Mouse (Mus musculus): ENCODE results near the gene Hoxb7. TPM values are rescaled to one million over a fixed set of nuclear protein-coding genes. Genes with fewer than 3 reads are reported as not detected.

Gene Hoxb7
- polyA plus RNA-seq (2015; fragmentation: Nextera tagmentation; extraction: Ambion mirVana) = 2.5 and 3.0 TPM in 2 replicates

DNA sequence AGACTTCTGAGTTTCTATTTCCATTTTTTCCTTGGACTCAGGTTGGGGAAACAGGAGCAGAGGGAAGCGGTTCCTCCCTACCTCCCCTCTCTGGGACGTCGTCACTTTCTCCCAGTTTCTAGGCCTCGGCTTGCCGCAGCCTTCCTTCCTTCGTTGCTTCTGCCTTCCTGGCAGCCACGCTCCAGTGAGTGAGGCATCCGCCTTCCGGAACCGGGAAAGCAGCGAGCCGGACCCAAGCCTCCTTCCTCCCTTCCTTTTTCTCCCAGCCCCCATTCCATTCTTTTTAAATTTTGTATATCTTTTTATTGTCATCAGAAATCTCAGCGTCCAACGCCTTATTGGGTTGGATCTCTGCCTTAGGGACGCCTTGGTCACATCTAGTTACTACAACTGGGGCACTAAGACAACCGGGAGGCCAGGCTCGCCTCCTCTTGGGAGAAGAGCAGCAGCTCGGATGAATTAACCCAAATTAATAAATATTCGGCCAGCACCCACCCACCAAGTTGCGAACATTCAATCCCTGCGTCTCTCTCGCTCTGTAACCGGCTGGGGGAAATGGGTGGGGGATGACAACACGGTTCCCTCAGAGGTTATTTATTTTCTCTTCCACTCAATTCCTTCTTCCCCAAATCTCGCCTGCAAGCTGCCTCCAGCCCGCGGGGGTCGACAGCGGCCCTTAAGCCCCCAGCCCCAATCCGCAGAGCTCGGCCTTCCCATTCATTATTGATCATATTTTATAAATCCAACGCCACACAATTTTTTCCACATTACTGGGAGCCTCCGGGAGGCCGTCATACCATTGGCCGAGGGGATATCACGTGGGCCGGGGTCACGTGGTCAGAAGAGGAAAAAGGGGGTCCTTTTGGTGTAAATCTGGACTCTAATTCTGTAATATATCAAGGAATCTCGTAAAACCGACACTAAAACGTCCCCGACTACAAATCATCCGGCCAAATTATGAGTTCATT is at the start of gene Hoxb7:
Hoxb7 (plus strand) TSS at position 853 of the 968 bp plus-strand sequence.
- H3K9me3 ChIP-seq = no peaks in the 10 kb centered on the region
- ATAC-seq (ENCODE audit: borderline replicate concordance, extremely low read depth, low FRiP score, low TSS enrichment) = no peak
- peak within 1 kb of the TSS; percentile 67 for H3K4me2 ChIP-seq
- H3K9ac ChIP-seq = peak within 1 kb of the TSS; percentile 58
- peaks cover 93% of the 10 kb centered on the region for H3K27me3 ChIP-seq
- no peaks in the 10 kb centered on the region for H3K36me3 ChIP-seq
- 1% methylated on average over 41 of the region's 43 CpGs for WGBS
- peaks cover 22% of the 10 kb centered on the region for H3K4me1 ChIP-seq
- H3K4me3 ChIP-seq = peak within 1 kb of the TSS; percentile 41
- peak within 1 kb of the TSS; percentile 84 for H3K27ac ChIP-seq

DNA sequence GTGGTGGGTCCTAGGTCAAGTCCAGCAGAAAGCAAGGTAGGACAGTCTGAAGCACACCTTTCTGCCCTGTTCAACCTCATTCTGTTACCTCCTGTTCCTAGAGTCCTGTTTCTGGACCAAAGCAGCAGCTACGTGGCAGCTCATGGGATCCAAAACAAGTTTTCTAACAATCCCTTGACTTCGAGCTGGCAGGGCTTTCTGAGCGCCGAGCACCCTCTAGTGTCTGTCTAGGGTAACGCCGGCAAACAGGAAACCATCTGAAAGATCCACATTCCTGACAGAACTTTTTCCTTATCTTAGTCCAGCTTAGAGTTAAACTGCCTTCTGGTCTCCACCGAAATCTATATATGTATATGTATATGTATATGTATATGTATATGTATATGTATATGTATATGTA is 46.2 kb upstream of the Hoxb7 start:
- Histone ChIP-seq H3K4me3 (no peak overlapping the region), H3K27me3 (peaks cover 57% of the 10 kb centered on the region), H3K4me1 (no peaks in the 10 kb centered on the region), H3K36me3 (no peaks in the 10 kb centered on the region), H3K9me3 (no peaks in the 10 kb centered on the region), H3K27ac (no peak overlapping the region), H3K9ac (no peak overlapping the region), H3K4me2 (no peak overlapping the region)
- WGBS = 1% methylated on average over 7 of the region's 7 CpGs
- no peak for ATAC-seq (ENCODE audit: borderline replicate concordance, extremely low read depth, low FRiP score, low TSS enrichment)

DNA sequence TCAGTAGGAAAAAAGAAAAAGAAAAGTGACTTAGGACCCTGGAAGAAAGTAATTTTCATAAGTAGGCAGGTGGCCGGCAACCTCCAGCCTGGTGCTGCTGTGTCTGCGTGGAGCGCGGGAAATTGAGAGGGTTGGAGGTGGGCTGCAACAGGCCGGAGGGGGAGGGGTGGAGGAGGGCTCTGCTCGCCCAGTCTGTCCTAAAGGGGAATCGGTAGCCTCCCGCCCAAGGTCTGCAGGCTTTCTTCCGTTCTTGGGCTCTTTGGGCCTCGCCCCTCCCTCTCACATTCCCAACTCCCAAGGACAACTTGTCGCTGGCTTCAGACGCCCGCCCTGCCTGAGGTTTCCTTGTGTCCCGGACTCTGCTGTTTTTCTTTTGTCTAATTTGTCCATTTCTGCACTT is 35.5 kb upstream of the Hoxb7 start:
- Histone ChIP-seq H3K9me3 (no peaks in the 10 kb centered on the region), H3K9ac (no peak overlapping the region), H3K4me3 (peak overlapping the region; percentile 22; the same call in 1 of the 2 replicates), H3K27me3 (peaks cover 98% of the 10 kb centered on the region), H3K4me2 (no peak overlapping the region; the same call in 1 of the 2 replicates), H3K27ac (no peak overlapping the region), H3K4me1 (0 out of 2 replicates have a peak, but pooled peaks cover 8% of the 10 kb centered on the region), H3K36me3 (no peaks in the 10 kb centered on the region)
- ATAC-seq (ENCODE audit: borderline replicate concordance, extremely low read depth, low FRiP score, low TSS enrichment) = no peak
- WGBS = 0% methylated on average over 14 of the region's 14 CpGs

DNA sequence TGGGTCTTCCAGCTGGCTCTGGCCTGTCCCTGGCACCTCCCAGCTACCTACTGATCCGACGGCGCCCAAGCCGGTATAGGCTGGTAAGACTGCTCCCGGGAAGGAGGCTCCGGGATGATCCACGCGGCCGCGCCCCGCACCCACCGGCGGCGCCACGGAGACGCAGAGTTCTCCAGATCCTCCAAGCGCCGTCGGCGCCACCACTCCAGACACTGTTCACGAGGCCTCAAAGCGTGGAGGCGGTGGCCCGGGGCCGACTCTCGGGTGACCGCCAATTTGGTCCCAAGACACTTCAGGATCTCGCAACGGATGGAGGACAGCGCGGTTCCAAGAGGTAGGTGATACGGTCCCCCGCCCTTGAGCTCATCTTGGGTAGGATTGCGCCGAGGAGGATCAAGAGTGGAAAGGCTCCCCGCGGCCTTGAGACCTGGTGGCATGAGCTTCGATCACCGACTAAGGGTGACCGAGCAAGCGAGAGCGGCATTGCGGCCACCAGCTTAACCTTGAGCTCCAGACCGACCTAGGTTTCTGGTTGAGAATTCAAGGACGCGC is 34.9 kb upstream of the Hoxb7 start:
- Histone ChIP-seq H3K9ac (no peak overlapping the region), H3K36me3 (no peaks in the 10 kb centered on the region), H3K27me3 (peaks cover 98% of the 10 kb centered on the region), H3K9me3 (no peaks in the 10 kb centered on the region), H3K4me1 (0 out of 2 replicates have a peak, but pooled peaks cover 8% of the 10 kb centered on the region), H3K4me3 (peak overlapping the region; percentile 22), H3K27ac (no peak overlapping the region), H3K4me2 (peak overlapping the region; percentile 13; the same call in 1 of the 2 replicates)
- no peak for ATAC-seq (ENCODE audit: borderline replicate concordance, extremely low read depth, low FRiP score, low TSS enrichment)
- WGBS = 2% methylated on average over 46 of the region's 46 CpGs

DNA sequence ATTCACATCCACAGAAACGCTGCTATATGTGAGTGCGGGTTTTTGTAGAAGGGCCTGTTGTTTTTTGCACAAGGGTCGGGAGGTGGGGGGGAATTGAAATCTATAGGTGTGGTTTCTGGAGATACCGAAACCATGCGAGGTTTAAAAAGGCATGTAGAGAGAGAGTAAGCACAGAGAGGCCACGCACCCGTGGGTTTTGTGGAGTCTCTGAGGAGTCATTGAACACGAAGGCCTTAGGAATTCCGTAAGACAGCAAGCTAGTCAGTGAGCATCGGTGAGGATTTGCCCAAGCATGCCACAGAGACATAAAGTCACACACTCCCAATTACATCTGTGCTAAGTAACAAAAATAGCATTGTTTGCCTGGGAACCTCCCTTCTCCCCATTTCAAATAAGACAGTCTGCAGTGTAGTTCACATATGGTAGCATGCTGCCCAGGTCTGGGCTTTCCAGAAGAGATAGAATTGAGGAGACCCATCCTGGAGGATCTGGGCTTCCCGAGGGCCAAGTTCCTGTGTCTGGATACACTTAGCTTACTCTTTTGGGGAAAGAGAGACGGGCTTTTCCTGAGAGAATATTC is 33.8 kb upstream of the Hoxb7 start:
- Histone ChIP-seq H3K27ac (no peak overlapping the region), H3K36me3 (no peaks in the 10 kb centered on the region), H3K4me2 (no peak overlapping the region), H3K27me3 (peaks cover 100% of the 10 kb centered on the region), H3K4me3 (peak overlapping the region; percentile 9; the same call in 1 of the 2 replicates), H3K9ac (no peak overlapping the region), H3K4me1 (0 out of 2 replicates have a peak, but pooled peaks cover 8% of the 10 kb centered on the region), H3K9me3 (no peaks in the 10 kb centered on the region)
- ATAC-seq (ENCODE audit: borderline replicate concordance, extremely low read depth, low FRiP score, low TSS enrichment) = no peak
- 4% methylated on average over 12 of the region's 12 CpGs for WGBS

DNA sequence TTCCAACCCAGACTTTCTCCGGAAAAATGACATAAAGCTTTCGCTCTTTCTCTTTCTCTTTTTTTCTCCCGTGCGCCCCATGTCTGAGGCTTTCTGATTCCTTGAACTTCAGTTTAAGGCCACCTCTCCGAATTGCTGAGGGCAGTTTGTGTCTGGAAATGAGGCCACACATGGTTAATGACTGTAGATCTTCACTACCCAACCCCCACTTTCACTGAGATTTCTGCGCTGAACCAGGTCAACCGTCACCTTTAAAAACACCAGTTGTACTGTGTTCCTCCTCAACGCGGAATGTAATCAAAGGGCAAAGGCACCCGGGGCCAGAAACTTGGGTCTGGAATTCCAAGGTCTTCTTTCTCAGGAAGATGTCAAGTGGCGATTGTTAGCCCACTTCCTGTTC is 32.2 kb upstream of the Hoxb7 start:
- Histone ChIP-seq H3K4me2 (no peak overlapping the region), H3K36me3 (no peaks in the 10 kb centered on the region), H3K4me3 (no peak overlapping the region), H3K9ac (no peak overlapping the region), H3K9me3 (no peaks in the 10 kb centered on the region), H3K27ac (no peak overlapping the region), H3K27me3 (peaks cover 100% of the 10 kb centered on the region), H3K4me1 (0 out of 2 replicates have a peak, but pooled peaks cover 8% of the 10 kb centered on the region)
- no peak for ATAC-seq (ENCODE audit: borderline replicate concordance, extremely low read depth, low FRiP score, low TSS enrichment)
- 2% methylated on average over 11 of the region's 11 CpGs for WGBS

DNA sequence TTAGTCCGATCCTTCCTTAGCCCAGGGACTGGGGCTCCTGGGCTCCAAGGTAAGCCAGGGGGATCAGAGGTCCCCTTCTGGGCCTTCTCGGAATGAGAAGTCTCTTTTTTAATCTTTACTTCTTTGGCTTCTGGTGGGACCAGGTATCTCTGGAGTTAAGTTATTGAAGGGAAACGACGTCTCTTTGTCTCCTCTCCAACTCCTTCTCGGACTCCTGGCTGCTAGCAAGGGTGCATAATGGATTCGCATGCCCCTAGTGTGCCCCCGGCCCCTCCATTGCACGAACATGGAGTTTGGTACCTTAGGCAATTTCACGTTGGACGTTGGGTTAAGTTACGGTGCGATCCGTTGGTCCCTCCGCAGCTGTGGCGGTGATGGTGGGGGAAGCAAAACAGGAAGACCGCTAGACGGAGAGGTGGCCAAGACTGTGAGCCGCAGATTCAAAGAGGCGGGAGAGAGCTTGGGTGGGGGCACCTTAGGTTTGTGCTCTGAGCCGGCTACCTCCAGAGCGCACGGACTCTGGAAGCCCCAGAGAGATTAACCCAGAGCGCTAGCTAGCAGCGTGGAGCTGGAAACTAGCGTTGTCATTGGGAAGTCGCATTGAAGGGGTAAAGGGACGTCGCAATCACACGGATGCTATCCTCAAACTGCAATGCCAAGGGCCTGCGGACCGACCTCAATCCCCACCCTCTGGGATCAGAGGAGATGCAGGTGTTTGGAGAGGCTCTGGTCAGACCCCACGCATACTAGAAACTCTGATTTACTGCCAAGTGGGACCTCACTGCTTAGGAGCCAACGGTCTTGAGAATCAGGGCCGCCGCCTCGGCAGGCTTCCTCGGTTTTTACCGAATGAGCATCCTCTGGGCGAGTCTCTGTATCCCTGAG is 31.1 kb upstream of the Hoxb7 start:
- Histone ChIP-seq H3K36me3 (no peaks in the 10 kb centered on the region), H3K4me1 (peaks cover 11% of the 10 kb centered on the region), H3K9me3 (no peaks in the 10 kb centered on the region), H3K9ac (no peak overlapping the region), H3K4me3 (no peak overlapping the region), H3K27me3 (peaks cover 100% of the 10 kb centered on the region), H3K4me2 (0 out of 2 replicates have a peak overlapping the region, but pooled peaks have one; percentile 13), H3K27ac (no peak overlapping the region)
- 3% methylated on average over 39 of the region's 39 CpGs for WGBS
- ATAC-seq (ENCODE audit: borderline replicate concordance, extremely low read depth, low FRiP score, low TSS enrichment) = no peak

DNA sequence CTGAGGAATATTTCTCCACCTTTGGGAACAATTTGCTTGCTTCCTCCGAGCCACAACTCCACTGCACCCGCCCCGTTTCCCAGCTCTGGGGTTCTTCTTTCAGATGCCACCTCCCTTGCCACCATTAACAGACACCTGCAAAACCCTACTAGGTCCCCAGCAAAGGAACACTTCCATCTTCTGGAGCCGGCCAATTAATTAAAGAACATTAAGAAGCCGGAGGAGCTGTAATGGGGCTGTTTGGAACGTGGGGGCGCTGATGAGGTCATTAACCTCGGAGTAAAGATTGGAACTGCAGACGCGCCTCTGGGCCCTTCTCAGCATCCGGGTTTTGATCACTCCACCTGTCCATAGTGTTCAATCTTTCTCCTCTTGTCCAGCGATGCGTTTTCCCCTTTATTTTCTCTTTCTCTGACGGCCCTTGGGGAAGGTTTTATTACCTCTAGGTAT is 30.4 kb upstream of the Hoxb7 start:
- ATAC-seq (ENCODE audit: borderline replicate concordance, extremely low read depth, low FRiP score, low TSS enrichment) = no peak
- no peak overlapping the region for H3K4me2 ChIP-seq
- no peak overlapping the region for H3K9ac ChIP-seq
- no peak overlapping the region for H3K27ac ChIP-seq
- no peak overlapping the region for H3K4me3 ChIP-seq
- H3K36me3 ChIP-seq = no peaks in the 10 kb centered on the region
- H3K27me3 ChIP-seq = peaks cover 100% of the 10 kb centered on the region
- H3K9me3 ChIP-seq = no peaks in the 10 kb centered on the region
- H3K4me1 ChIP-seq = peaks cover 14% of the 10 kb centered on the region
- 3% methylated on average over 14 of the region's 14 CpGs for WGBS

DNA sequence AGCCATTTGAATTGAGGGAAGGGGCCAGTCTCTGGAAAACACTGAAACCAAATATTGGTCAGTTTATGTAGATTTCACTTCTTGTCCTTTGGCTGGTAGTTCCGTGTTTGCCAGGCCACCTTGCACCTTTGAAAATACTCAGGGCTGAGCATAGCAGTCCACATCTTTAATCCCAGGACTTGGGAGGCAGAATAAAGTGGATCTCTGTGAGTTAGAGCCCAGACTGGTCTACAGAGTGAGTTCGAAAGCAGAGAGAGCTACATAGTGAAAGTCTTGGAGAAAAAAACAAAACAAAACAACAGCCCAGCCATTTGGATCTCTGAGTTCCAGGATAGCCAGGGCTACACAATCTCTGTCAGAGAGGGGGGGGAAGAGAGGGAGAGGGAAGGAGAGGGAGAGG is 29.3 kb upstream of the Hoxb7 start:
- H3K27me3 ChIP-seq = peaks cover 100% of the 10 kb centered on the region
- no peak overlapping the region for H3K9ac ChIP-seq
- no peak for ATAC-seq (ENCODE audit: borderline replicate concordance, extremely low read depth, low FRiP score, low TSS enrichment)
- no peak overlapping the region for H3K4me3 ChIP-seq
- 28% methylated on average over 2 of the region's 2 CpGs for WGBS
- no peaks in the 10 kb centered on the region for H3K9me3 ChIP-seq
- no peak overlapping the region for H3K27ac ChIP-seq
- H3K36me3 ChIP-seq = no peaks in the 10 kb centered on the region
- H3K4me2 ChIP-seq = no peak overlapping the region
- peaks cover 15% of the 10 kb centered on the region for H3K4me1 ChIP-seq

DNA sequence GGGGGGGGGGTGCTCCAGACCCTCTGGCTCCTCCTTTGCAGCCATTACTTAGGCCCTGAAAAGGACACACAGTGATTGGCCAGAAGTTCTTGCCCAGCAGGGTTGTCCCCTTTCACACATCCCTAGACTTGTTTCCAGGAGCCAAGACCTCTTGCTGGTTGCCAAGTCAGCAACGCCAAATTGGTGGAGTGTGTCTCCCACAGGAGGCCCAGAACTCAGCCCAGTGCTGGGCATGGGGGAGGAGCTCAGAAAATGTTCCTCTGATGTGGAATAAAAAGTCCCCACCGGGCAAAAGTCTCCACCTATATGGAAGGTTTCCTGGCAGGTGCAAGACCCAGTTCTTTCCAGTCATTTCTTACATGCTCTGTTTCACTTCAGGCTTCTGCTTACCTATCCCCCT is 27.4 kb upstream of the Hoxb7 start:
- WGBS = 6% methylated on average over 2 of the region's 2 CpGs
- H3K4me1 ChIP-seq = peaks cover 15% of the 10 kb centered on the region
- H3K4me2 ChIP-seq = no peak overlapping the region
- no peaks in the 10 kb centered on the region for H3K9me3 ChIP-seq
- no peak overlapping the region for H3K4me3 ChIP-seq
- H3K27me3 ChIP-seq = peaks cover 100% of the 10 kb centered on the region
- H3K9ac ChIP-seq = no peak overlapping the region
- no peaks in the 10 kb centered on the region for H3K36me3 ChIP-seq
- no peak for ATAC-seq (ENCODE audit: borderline replicate concordance, extremely low read depth, low FRiP score, low TSS enrichment)
- H3K27ac ChIP-seq = no peak overlapping the region

DNA sequence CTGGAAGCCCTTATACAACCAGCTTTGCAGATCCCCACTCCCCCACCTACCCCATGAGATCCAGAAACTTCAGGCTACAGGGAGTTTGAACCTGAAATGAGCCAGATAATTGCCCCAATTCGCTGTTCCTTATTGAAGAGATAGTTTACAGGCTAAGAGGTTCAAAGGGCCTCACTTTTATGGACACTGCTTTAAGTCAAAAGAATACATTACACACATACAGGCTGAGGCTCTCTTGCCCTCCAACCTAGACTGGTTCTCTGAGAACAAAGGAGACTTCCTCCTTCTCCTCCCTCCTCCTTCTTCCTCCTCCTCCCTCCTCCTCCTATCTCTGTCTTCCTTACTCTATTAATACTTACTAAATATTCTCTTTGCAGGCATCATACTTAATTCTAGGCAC is 26.9 kb upstream of the Hoxb7 start:
- Histone ChIP-seq H3K4me2 (no peak overlapping the region), H3K4me1 (peaks cover 15% of the 10 kb centered on the region), H3K9ac (no peak overlapping the region), H3K27ac (no peak overlapping the region), H3K4me3 (no peak overlapping the region), H3K27me3 (peaks cover 100% of the 10 kb centered on the region), H3K36me3 (no peaks in the 10 kb centered on the region), H3K9me3 (no peaks in the 10 kb centered on the region)
- 7% methylated on average over 1 of the region's 1 CpGs for WGBS
- no peak for ATAC-seq (ENCODE audit: borderline replicate concordance, extremely low read depth, low FRiP score, low TSS enrichment)
